ENCODE assay signal across 31 mouse cellular contexts in the genomic region with DNA sequence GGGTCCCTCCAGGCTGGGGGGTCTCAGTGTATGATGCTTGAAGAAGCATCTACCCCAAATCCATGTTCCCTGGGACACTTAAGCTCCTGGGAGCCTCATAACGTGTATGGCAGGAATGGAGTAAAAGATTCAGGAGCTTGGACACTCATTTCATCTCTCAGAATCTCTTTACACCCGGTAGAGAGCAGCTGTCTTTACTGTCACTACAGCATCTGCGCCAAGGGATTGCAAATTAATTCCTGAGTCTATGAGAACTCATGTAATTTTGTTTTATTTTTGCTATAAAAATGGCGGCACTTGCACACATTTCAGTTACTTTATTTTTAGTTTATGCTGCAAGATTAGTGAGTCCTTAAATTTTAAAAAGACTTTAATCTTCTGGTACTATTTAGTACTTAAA. TPM values are rescaled to one million over a fixed set of nuclear protein-coding genes. Genes with fewer than 3 reads are reported as not detected.
DNase-seq lines count a peak whose midpoint lies in the region; ATAC-seq and TF ChIP-seq lines count a peak whose summit lies in the region.
"Had no signal": no experiment of that assay in that cellular context is flagged by ENCODE, and none has a peak within 500 bp of the region (broad histone marks: within the 10 kb centered on the region; RNA-seq: fewer than 3 reads in every experiment).

No protein-coding gene starts in this region.

- no peak for ATAC-seq in forebrain, embryonic 16.5 days
- ATAC-seq in forebrain, embryonic 12.5 days (ENCODE audit: low FRiP score), result no peak
- no peak for ATAC-seq in hindbrain, embryonic 13.5 days (ENCODE audit: low FRiP score)
- ATAC-seq in hindbrain, postnatal 0 days, result no peak
- no peak for ATAC-seq in midbrain, embryonic 11.5 days (ENCODE audit: low FRiP score)
- ATAC-seq in midbrain, embryonic 14.5 days (ENCODE audit: low FRiP score, low TSS enrichment), result no peak
- ATAC-seq: intestine, embryonic 15.5 days had no signal

- H3K9ac ChIP-seq in forebrain, embryonic 16.5 days (replicated peaks; ENCODE audit: low read depth, low read length), result no peak overlapping the region
- H3K9ac ChIP-seq in forebrain, embryonic 12.5 days, result no peak overlapping the region
- no peak overlapping the region for H3K9ac ChIP-seq in hindbrain, embryonic 13.5 days
- no peak overlapping the region for H3K9ac ChIP-seq in hindbrain, postnatal 0 days (replicated peaks; ENCODE audit: low read length)
- H3K9ac ChIP-seq in midbrain, embryonic 11.5 days (ENCODE audit: low read length), result no peak overlapping the region
- H3K9ac ChIP-seq in midbrain, embryonic 14.5 days (replicated peaks; ENCODE audit: low read length), result no peak overlapping the region
- H3K9ac ChIP-seq: embryonic facial prominence, embryonic 13.5 days; heart, embryonic 12.5 days; heart, embryonic 15.5 days; hindbrain, embryonic 15.5 days; intestine, embryonic 15.5 days had no signal

- no peak overlapping the region for H3K4me2 ChIP-seq in forebrain, embryonic 16.5 days (ENCODE audit: low read length)
- no peak overlapping the region for H3K4me2 ChIP-seq in forebrain, embryonic 12.5 days
- no peak overlapping the region for H3K4me2 ChIP-seq in hindbrain, embryonic 13.5 days
- H3K4me2 ChIP-seq in hindbrain, postnatal 0 days (ENCODE audit: low read depth, low read length), result no peak overlapping the region
- H3K4me2 ChIP-seq in midbrain, embryonic 11.5 days, result no peak overlapping the region
- H3K4me2 ChIP-seq in midbrain, embryonic 14.5 days (ENCODE audit: low read length), result no peak overlapping the region
- H3K4me2 ChIP-seq: embryonic facial prominence, embryonic 13.5 days; heart, embryonic 15.5 days; hindbrain, embryonic 15.5 days; intestine, embryonic 15.5 days had no signal

- WGBS in forebrain, embryonic 16.5 days, result 73% methylated on average over 4 of the region's 4 CpGs
- WGBS in forebrain, embryonic 12.5 days, result 89% methylated on average over 4 of the region's 4 CpGs
- 90% methylated on average over 4 of the region's 4 CpGs for WGBS in hindbrain, embryonic 13.5 days
- 81% methylated on average over 4 of the region's 4 CpGs for WGBS in hindbrain, postnatal 0 days
- 91% methylated on average over 4 of the region's 4 CpGs for WGBS in midbrain, embryonic 11.5 days
- 89% methylated on average over 4 of the region's 4 CpGs for WGBS in midbrain, embryonic 14.5 days

- H3K9me3 ChIP-seq in forebrain, embryonic 16.5 days (ENCODE audit: control insufficient read depth, low read length), result no peaks in the 10 kb centered on the region
- H3K9me3 ChIP-seq in forebrain, embryonic 12.5 days, result no peaks in the 10 kb centered on the region
- 0 out of 2 replicates have a peak, but pooled peaks cover 4% of the 10 kb centered on the region for H3K9me3 ChIP-seq in hindbrain, embryonic 13.5 days
- no peaks in the 10 kb centered on the region for H3K9me3 ChIP-seq in hindbrain, postnatal 0 days (ENCODE audit: low read length)
- no peaks in the 10 kb centered on the region for H3K9me3 ChIP-seq in midbrain, embryonic 11.5 days (ENCODE audit: control insufficient read depth, low read length)
- H3K9me3 ChIP-seq in midbrain, embryonic 14.5 days (ENCODE audit: control insufficient read depth, low read length), result no peaks in the 10 kb centered on the region
- H3K9me3 ChIP-seq: heart, embryonic 15.5 days; hindbrain, embryonic 15.5 days; intestine, embryonic 15.5 days had no signal

- peaks cover 21% of the 10 kb centered on the region for H3K4me1 ChIP-seq in forebrain, embryonic 16.5 days (replicated peaks; ENCODE audit: control insufficient read depth, insufficient read depth, low read length)
- 0 out of 2 replicates have a peak, but pooled peaks cover 4% of the 10 kb centered on the region for H3K4me1 ChIP-seq in forebrain, embryonic 12.5 days
- peaks cover 12% of the 10 kb centered on the region; the same call in 1 of the 2 replicates for H3K4me1 ChIP-seq in hindbrain, embryonic 13.5 days (replicated peaks)
- no peaks in the 10 kb centered on the region for H3K4me1 ChIP-seq in hindbrain, postnatal 0 days (ENCODE audit: insufficient read depth, low read length)
- no peaks in the 10 kb centered on the region for H3K4me1 ChIP-seq in midbrain, embryonic 11.5 days (ENCODE audit: control insufficient read depth, insufficient read depth, low read length)
- H3K4me1 ChIP-seq in midbrain, embryonic 14.5 days (ENCODE audit: control insufficient read depth, insufficient read depth, low read length), result 0 out of 2 replicates have a peak, but pooled peaks cover 6% of the 10 kb centered on the region
- H3K4me1 ChIP-seq: intestine, embryonic 15.5 days had no signal

- no peak for DNase-seq in hindbrain, postnatal 0 days (ENCODE audit: low spot score)
- DNase-seq in midbrain, embryonic 11.5 days (ENCODE audit: low spot score, missing footprints), result peak; percentile 35
- no peak for DNase-seq in midbrain, embryonic 14.5 days
- peak; percentile 42 for DNase-seq in telencephalon, adult 2 months (ENCODE audit: low read depth, low spot score)
- no peak for DNase-seq in adrenal gland, postnatal 36 days
- DNase-seq: adrenal gland, adult 2 months; adrenal gland, postnatal 25 days; B cell, adult 2 months; cerebellum, adult 11-12 months; cerebellum, adult 8-10 months; cerebellum, postnatal 10 days; cerebellum, postnatal 36 days; embryo, embryonic 11 days; gastrocnemius, adult 2 months; gastrocnemius, postnatal 14 days; heart, adult 18-20 months; heart, postnatal 10 days; heart, postnatal 36 days; kidney, adult 11 months; kidney, adult 8-10 months had no signal

- peak overlapping the region; percentile 42; the same call in 1 of the 2 replicates for H3K27ac ChIP-seq in forebrain, embryonic 16.5 days (ENCODE audit: low read length)
- H3K27ac ChIP-seq in forebrain, embryonic 12.5 days, result no peak overlapping the region
- 0 out of 2 replicates have a peak overlapping the region, but pooled peaks have one; percentile 5 for H3K27ac ChIP-seq in hindbrain, embryonic 13.5 days
- H3K27ac ChIP-seq in hindbrain, postnatal 0 days, result no peak overlapping the region
- no peak overlapping the region for H3K27ac ChIP-seq in midbrain, embryonic 11.5 days (ENCODE audit: low read depth, low read length)
- no peak overlapping the region for H3K27ac ChIP-seq in midbrain, embryonic 14.5 days (replicated peaks; ENCODE audit: low read depth, low read length)
- H3K27ac ChIP-seq: embryonic facial prominence, embryonic 10.5 days; embryonic facial prominence, embryonic 13.5 days; gastrocnemius, adult 2 months; heart, embryonic 15.5 days; hindbrain, embryonic 15.5 days; intestine, embryonic 15.5 days had no signal

- H3K27me3 ChIP-seq in forebrain, embryonic 16.5 days (replicated peaks; ENCODE audit: control insufficient read depth, insufficient read depth, low read length), result no peaks in the 10 kb centered on the region
- no peaks in the 10 kb centered on the region for H3K27me3 ChIP-seq in forebrain, embryonic 12.5 days
- no peaks in the 10 kb centered on the region for H3K27me3 ChIP-seq in hindbrain, embryonic 13.5 days
- no peaks in the 10 kb centered on the region for H3K27me3 ChIP-seq in hindbrain, postnatal 0 days (ENCODE audit: insufficient read depth, low read length)
- no peaks in the 10 kb centered on the region for H3K27me3 ChIP-seq in midbrain, embryonic 11.5 days (ENCODE audit: control insufficient read depth, insufficient read depth, low read length)
- H3K27me3 ChIP-seq in midbrain, embryonic 14.5 days (ENCODE audit: control insufficient read depth, insufficient read depth, low read length), result no peaks in the 10 kb centered on the region
- H3K27me3 ChIP-seq: embryonic facial prominence, embryonic 13.5 days; heart, embryonic 12.5 days; heart, embryonic 15.5 days; hindbrain, embryonic 15.5 days; intestine, embryonic 15.5 days had no signal

- no peaks in the 10 kb centered on the region for H3K36me3 ChIP-seq in forebrain, embryonic 16.5 days (ENCODE audit: control insufficient read depth, insufficient read depth)
- 0 out of 2 replicates have a peak, but pooled peaks cover 3% of the 10 kb centered on the region for H3K36me3 ChIP-seq in forebrain, embryonic 12.5 days (replicated peaks)
- H3K36me3 ChIP-seq in hindbrain, embryonic 13.5 days, result 0 out of 2 replicates have a peak, but pooled peaks cover 4% of the 10 kb centered on the region
- H3K36me3 ChIP-seq in hindbrain, postnatal 0 days (ENCODE audit: insufficient read depth, low read length), result no peaks in the 10 kb centered on the region
- H3K36me3 ChIP-seq in midbrain, embryonic 11.5 days (ENCODE audit: control insufficient read depth, insufficient read depth, low read length), result no peaks in the 10 kb centered on the region
- H3K36me3 ChIP-seq in midbrain, embryonic 14.5 days (ENCODE audit: control insufficient read depth, insufficient read depth, low read length), result no peaks in the 10 kb centered on the region
- H3K36me3 ChIP-seq: embryonic facial prominence, embryonic 10.5 days; embryonic facial prominence, embryonic 13.5 days; heart, embryonic 15.5 days; hindbrain, embryonic 15.5 days; intestine, embryonic 15.5 days had no signal

- TF ChIP-seq CTCF in hindbrain, postnatal 0 days (IDR thresholded peaks at IDR 0.05; ENCODE audit: low read depth), result no peak

- H3K4me3 ChIP-seq in forebrain, embryonic 16.5 days (replicated peaks; ENCODE audit: low read length), result no peak overlapping the region
- no peak overlapping the region for H3K4me3 ChIP-seq in forebrain, embryonic 12.5 days (replicated peaks)
- H3K4me3 ChIP-seq in hindbrain, embryonic 13.5 days, result no peak overlapping the region
- H3K4me3 ChIP-seq in hindbrain, postnatal 0 days (ENCODE audit: low read length), result no peak overlapping the region
- H3K4me3 ChIP-seq in midbrain, embryonic 11.5 days (ENCODE audit: low read depth, low read length), result no peak overlapping the region
- H3K4me3 ChIP-seq in midbrain, embryonic 14.5 days (replicated peaks; ENCODE audit: low read depth, low read length), result no peak overlapping the region
- H3K4me3 ChIP-seq: embryonic facial prominence, embryonic 10.5 days; embryonic facial prominence, embryonic 13.5 days; erythroblast, embryonic 14.5 days; gastrocnemius, adult 2 months; heart, embryonic 12.5 days; heart, embryonic 15.5 days; hindbrain, embryonic 15.5 days; intestine, embryonic 15.5 days had no signal

RNA-seq across cellular contexts. Expression of gene Tmem108, which starts 22.6 kb away (rescaled TPM):
- polyA plus RNA-seq in forebrain, embryonic 16.5 days (2015; fragmentation: Nextera tagmentation; extraction: Ambion mirVana), result 72.3 and 88.6 TPM in 2 replicates
- 34.5 and 35.6 TPM in 2 replicates for polyA plus RNA-seq in forebrain, embryonic 12.5 days (2016; fragmentation: Nextera tagmentation; extraction: Ambion mirVana)
- polyA plus RNA-seq in hindbrain, embryonic 13.5 days (2015; fragmentation: Nextera tagmentation; extraction: Ambion mirVana), result 25.3 and 30.0 TPM in 2 replicates
- total RNA-seq in hindbrain, postnatal 0 days (2014; rRNA removed), result 21.5 and 23.3 TPM in 2 replicates
- 23.8 and 24.4 TPM in 2 replicates for polyA plus RNA-seq in hindbrain, postnatal 0 days (2015; fragmentation: Nextera tagmentation; extraction: Ambion mirVana)
- 12.0 and 13.0 TPM in 2 replicates for polyA plus RNA-seq in midbrain, embryonic 11.5 days (2014; fragmentation: Nextera tagmentation; extraction: Ambion mirVana)
- 29.6 and 33.2 TPM in 2 replicates for polyA plus RNA-seq in midbrain, embryonic 14.5 days (2014; fragmentation: Nextera tagmentation; extraction: Ambion mirVana)
- 1 to 10 TPM; 3.7 TPM for total RNA-seq in adrenal gland, postnatal 36 days (2021)
- total RNA-seq: gastrocnemius, adult 2 months; MEL had no signal
- polyA plus RNA-seq: erythroblast, embryonic 14.5 days had no signal

Comparison
In these comparisons a context has a peak if more than half of its experiments do, and no peak if none do; other contexts are left out.
1. H3K27ac ChIP-seq: peak in forebrain, embryonic 16.5 days (single experiment) and hindbrain, embryonic 13.5 days (single experiment); none in forebrain, embryonic 12.5 days (single experiment), hindbrain, postnatal 0 days (single experiment), midbrain, embryonic 11.5 days (single experiment) and midbrain, embryonic 14.5 days (single experiment).
2. DNase-seq: peak in midbrain, embryonic 11.5 days (single experiment) and telencephalon, adult 2 months (single experiment); none in hindbrain, postnatal 0 days (single experiment), midbrain, embryonic 14.5 days (single experiment) and adrenal gland, postnatal 36 days (0 of 2).